Mouse (Mus musculus) left cerebral cortex, postnatal 14 days (tissue): ENCODE results near the gene Zan. TPM values are rescaled to one million over a fixed set of nuclear protein-coding genes. Genes with fewer than 3 reads are reported as not detected.
A peak's percentile ranks its signal among the peaks of the same experiment; 100 is the strongest.
"Not testable (repeated sequence)": the region's sequence is repeated elsewhere in the genome, so short reads cannot be mapped to it uniquely, and the experiment has no call there.

Source experiments
- DNase-seq, 2 experiments: peaks; one replicate each; pipeline ENCODE4 v3.0.0; 2021 to 2022; ENCODE audit warnings: low spot score in 2 of 2, mixed read lengths in 1 of 2
- intact Hi-C: fragments of 180-260 bp; cut with DNase I; formaldehyde crosslinking; loops from one replicate; pipeline ENCODE4 v1.15.1; 2025
- total RNA-seq, 2 experiments: library from RNA; stranded (reverse); gene quantifications; 2 replicates each; pipeline ENCODE4 v1.2.3; 2021

Zan gene
- total RNA-seq, 2 experiments from 2014 or later = 0.44 to 0.55 TPM

GRCm38 (mm10) chr5:137433889-137434288 lies 43.0 kb downstream of the Zan start:
- DNase-seq = peak in 1 of 2 experiments; percentile 18
- intact Hi-C loops = no loop called here

GRCm38 (mm10) chr5:137430402-137430801 lies 46.5 kb downstream of the Zan start:
- intact Hi-C loops, DNase-seq: not testable (repeated sequence)

GRCm38 (mm10) chr5:137425648-137426047 lies 51.2 kb downstream of the Zan start:
- intact Hi-C loops = no loop called here
- DNase-seq = no peak

GRCm38 (mm10) chr5:137419841-137420240 lies 57.0 kb downstream of the Zan start:
- intact Hi-C loops = no loop called here
- no peak for DNase-seq

GRCm38 (mm10) chr5:137419105-137419504 lies 57.8 kb downstream of the Zan start:
- DNase-seq = no peak
- intact Hi-C loops = no loop called here

- DNase-seq = no peak
- intact Hi-C loops = no loop called here
These were observed 62.6 kb downstream of the Zan start for GRCm38 (mm10) chr5:137414253-137414652.

- no peak for DNase-seq
- intact Hi-C loops = no loop called here
These were observed 65.6 kb downstream of the Zan start for GRCm38 (mm10) chr5:137411235-137411634.

GRCm38 (mm10) chr5:137410549-137410948 lies 66.3 kb downstream of the Zan start:
- no peak for DNase-seq
- intact Hi-C loops = no loop called here

GRCm38 (mm10) chr5:137410066-137410465 lies 66.8 kb downstream of the Zan start:
- intact Hi-C loops = no loop called here
- DNase-seq = no peak

GRCm38 (mm10) chr5:137409451-137409850 lies 67.4 kb downstream of the Zan start:
- no peak for DNase-seq
- intact Hi-C loops = no loop called here

- intact Hi-C loops = no loop called here
- DNase-seq = no peak
These were observed 72.8 kb downstream of the Zan start for GRCm38 (mm10) chr5:137404081-137404480.

- DNase-seq = no peak
- intact Hi-C loops = no loop called here
These were observed 82.4 kb downstream of the Zan start for GRCm38 (mm10) chr5:137394456-137394855.

GRCm38 (mm10) chr5:137391641-137392040 lies 85.2 kb downstream of the Zan start:
- DNase-seq = no peak
- intact Hi-C loops = no loop called here

- DNase-seq = no peak
- intact Hi-C loops = no loop called here
These were observed 90.2 kb downstream of the Zan start for GRCm38 (mm10) chr5:137386712-137387111.

- intact Hi-C loops = no loop called here
- DNase-seq = no peak
These were observed 93.4 kb downstream of the Zan start for GRCm38 (mm10) chr5:137383441-137383840.

- peak; percentile 59 to 63 for DNase-seq
- intact Hi-C loops = no loop called here
These were observed 95.7 kb downstream of the Zan start for GRCm38 (mm10) chr5:137381152-137381551.

GRCm38 (mm10) chr5:137377603-137378002 lies 99.3 kb downstream of the Zan start:
- intact Hi-C loops = no loop called here
- DNase-seq = no peak

- no peak for DNase-seq
- intact Hi-C loops = no loop called here
These were observed 99.7 kb downstream of the Zan start for GRCm38 (mm10) chr5:137377176-137377575.

GRCm38 (mm10) chr5:137376722-137377121 lies 100.1 kb downstream of the Zan start:
- no peak for DNase-seq
- intact Hi-C loops = no loop called here

GRCm38 (mm10) chr5:137376198-137376597 lies 100.7 kb downstream of the Zan start:
- DNase-seq = no peak
- intact Hi-C loops = no loop called here

- DNase-seq = no peak
- intact Hi-C loops = no loop called here
These were observed 101.2 kb downstream of the Zan start for GRCm38 (mm10) chr5:137375627-137376026.

- intact Hi-C loops = no loop called here
- no peak for DNase-seq
These were observed 102.3 kb downstream of the Zan start for GRCm38 (mm10) chr5:137374521-137375080.
